Mouse (Mus musculus): Measurements from ENCODE around the gene Myh11.
"Not testable (repeated sequence)": the region's sequence is repeated elsewhere in the genome, so short reads cannot be mapped to it uniquely, and the experiment has no call there.

Gene Myh11

GRCm38 (mm10) chr16:14162988-14163416 lies 128.2 kb downstream of the Myh11 start, which contains the start of the genes Nde1 and Marf1:
Gene Nde1, plus strand, starts transcription at chr16:14163275.
Gene Marf1, minus strand, starts transcription at chr16:14163351.
- DNase-seq (ENCODE audit: low read depth), result peak; percentile 96

- no peak for DNase-seq (ENCODE audit: low read depth)
Observed at GRCm38 (mm10) chr16:14160941-14161340, 130.2 kb downstream of the Myh11 start.

GRCm38 (mm10) chr16:14159746-14160131 lies 131.4 kb downstream of the Myh11 start:
- peak; percentile 93 for DNase-seq (ENCODE audit: low read depth)

DNA sequence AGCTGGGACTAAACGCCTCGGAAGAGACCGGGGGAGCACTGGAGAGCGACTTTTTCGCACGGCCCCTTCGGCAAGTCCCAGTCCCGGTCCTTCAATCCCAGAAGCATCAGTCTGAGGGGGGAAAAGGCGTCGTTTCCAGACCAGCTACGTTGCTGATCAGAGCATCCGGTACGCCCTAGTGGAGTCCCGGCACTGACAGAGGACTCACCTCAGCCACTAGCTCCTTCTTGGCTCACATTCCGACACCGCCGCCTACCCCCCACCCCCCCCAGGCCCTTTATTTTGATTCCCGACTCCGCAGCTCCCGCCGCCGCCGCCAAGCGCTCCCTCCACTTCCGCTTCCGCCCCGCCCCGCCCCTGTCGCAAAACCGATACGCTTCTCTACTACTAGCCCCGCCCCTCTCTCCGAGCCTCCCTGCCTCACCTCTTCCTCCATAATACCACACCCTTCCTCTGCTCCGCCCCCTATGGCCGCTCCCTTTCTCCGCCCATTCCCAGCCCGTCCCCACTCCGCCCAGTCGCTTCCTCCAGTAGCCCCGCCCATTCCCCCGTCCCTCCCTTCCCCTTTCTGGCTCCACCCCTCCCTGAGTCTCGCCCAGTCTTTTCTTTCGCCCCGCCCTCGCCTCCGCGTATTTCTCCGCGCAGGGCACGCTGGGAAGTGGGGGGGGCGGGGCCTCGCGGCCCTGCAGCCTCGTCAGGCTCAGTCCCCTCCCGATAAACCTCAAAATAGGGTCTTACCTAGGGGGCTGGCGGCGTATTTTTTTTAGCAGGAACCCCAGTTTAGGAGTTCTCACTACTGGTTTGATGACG lies 132.0 kb downstream of the Myh11 start:
- peak; percentile 99 for DNase-seq (ENCODE audit: low read depth)

DNA sequence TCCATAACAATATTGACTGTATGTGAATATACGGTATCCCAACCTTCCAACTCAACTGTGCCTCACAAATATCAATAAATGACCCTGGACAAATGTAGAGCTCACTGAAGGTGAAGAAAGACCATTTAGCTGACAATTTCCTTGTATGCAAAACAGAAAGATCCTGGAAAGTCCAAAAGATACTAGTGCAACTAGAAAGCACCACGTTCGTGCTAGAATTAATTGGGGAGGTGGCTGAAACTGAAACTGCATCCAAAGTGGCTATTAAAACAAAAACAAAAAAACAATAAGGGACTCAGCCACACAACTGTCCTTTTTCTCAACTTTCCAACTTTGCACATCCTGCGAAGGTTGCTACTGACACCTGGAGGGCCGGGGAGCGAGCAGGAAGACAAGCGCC lies 132.6 kb downstream of the Myh11 start:
- DNase-seq (ENCODE audit: low read depth), result no peak

GRCm38 (mm10) chr16:14156312-14156711 lies 134.9 kb downstream of the Myh11 start:
- no peak for DNase-seq (ENCODE audit: low read depth)

GRCm38 (mm10) chr16:14155638-14156037 lies 135.5 kb downstream of the Myh11 start:
- DNase-seq (ENCODE audit: low read depth), result not testable (repeated sequence)

DNA sequence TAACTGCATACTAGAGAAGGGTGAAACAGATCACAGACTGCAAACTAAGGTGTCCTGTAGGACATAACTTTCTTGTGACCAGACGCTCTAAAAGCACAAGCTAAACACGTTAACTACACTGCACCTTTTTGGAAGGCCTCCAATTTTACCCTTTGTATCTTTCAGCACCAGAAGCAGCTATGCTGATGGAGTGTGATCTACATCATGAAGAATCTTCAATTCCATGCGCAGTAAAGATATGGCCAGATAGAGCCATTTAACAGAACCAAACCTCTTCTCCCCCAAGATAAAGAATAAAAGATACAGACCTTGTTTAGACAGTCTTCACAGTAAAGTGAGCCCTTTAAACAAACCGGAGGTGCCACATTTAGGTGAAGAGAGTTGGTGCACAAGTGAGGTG lies 139.5 kb downstream of the Myh11 start:
- DNase-seq (ENCODE audit: low read depth), result no peak

DNA sequence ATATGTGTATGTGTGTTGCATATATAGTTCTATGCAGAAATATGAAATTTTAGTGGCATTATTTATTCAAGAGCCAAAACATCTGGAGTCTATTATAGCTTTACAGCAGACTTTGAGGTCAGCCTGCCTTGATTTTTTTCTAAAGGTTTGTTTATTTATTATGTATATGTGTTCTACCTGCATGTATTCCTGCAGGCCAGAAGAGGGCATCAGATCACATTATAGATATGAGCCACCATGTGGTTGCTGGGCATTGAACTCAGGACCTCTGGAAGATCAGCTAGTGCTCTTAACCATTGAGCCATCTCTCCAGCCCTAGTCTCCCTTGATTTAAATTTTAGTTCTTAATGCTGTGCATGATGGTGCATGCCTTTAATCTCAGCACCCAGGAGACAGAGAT lies 143.5 kb downstream of the Myh11 start:
- peak; percentile 27 for DNase-seq (ENCODE audit: low read depth)

All from NIH3T3 (cell line).